Mouse (Mus musculus) stomach, postnatal 0 days (tissue): Measurements from ENCODE around the gene Slc25a30. TPM values are rescaled to one million over a fixed set of nuclear protein-coding genes. Genes with fewer than 3 reads are reported as not detected.

Source experiments
- ATAC-seq: fragments of 200-750 bp; cut with Nextera tagmentation; 2 replicates; pipeline ENCODE4 v1.8.0; 2017; ENCODE audit not compliant: low FRiP score, low TSS enrichment
- DNase-seq: peaks from one replicate; pipeline ENCODE4 v3.0.0-alpha.2; 2016; ENCODE audit warnings: low spot score
- H3K27ac ChIP-seq: fragments of 300-500 bp; sonication (generic); replicated peaks from 2 replicates; pipeline ENCODE4 v1.5.1; 2014; ENCODE audit warnings: mild to moderate bottlenecking, control low read depth
- H3K27me3 ChIP-seq: fragments of 300-500 bp; sonication (generic); 2 replicates; pipeline ENCODE4 v1.6.1; 2014; ENCODE audit warnings: low read length; ENCODE audit not compliant: control insufficient read depth, insufficient read depth
- H3K36me3 ChIP-seq: fragments of 300-500 bp; sonication (generic); 2 replicates; pipeline ENCODE4 v1.6.1; 2014; ENCODE audit warnings: low read length, mixed read lengths; ENCODE audit not compliant: control insufficient read depth, insufficient read depth
- H3K4me1 ChIP-seq: fragments of 300-500 bp; sonication (generic); replicated peaks from 2 replicates; pipeline ENCODE4 v1.6.1; 2014; ENCODE audit warnings: antibody characterized with exemption; ENCODE audit not compliant: control insufficient read depth, insufficient read depth
- H3K4me2 ChIP-seq: fragments of 300-500 bp; sonication (generic); replicated peaks from 2 replicates; pipeline ENCODE4 v1.6.1; 2014; ENCODE audit warnings: low read depth, mild to moderate bottlenecking, control low read depth, moderate library complexity
- H3K4me3 ChIP-seq: fragments of 300-500 bp; sonication (generic); 2 replicates; pipeline ENCODE4 v1.5.1; 2014; ENCODE audit warnings: low read depth, low read length, control low read depth
- H3K9ac ChIP-seq: fragments of 300-500 bp; sonication (generic); 2 replicates; pipeline ENCODE4 v1.6.1; 2014; ENCODE audit warnings: mild to moderate bottlenecking, low read length, control low read depth, mixed read lengths
- H3K9me3 ChIP-seq: fragments of 300-500 bp; sonication (generic); 2 replicates; pipeline ENCODE4 v1.6.1; 2016; ENCODE audit warnings: low read length; ENCODE audit not compliant: control insufficient read depth
- CTCF ChIP-seq: IDR thresholded peaks from 2 replicates; pipeline ENCODE4 v1.5.1; 2016; ENCODE audit warnings: antibody characterized with exemption, low read depth, mild to moderate bottlenecking, moderate library complexity
- EP300 ChIP-seq: optimal IDR thresholded peaks from 2 replicates; pipeline ENCODE3; 2016; ENCODE audit warnings: antibody characterized with exemption
- WGBS: fragments of 180-500 bp; shearing (Covaris S2); extraction: QIAGEN DNeasy Blood & Tissue Kit; methylation state at CpG from one replicate; pipeline ENCODE4 v1.1.7; 2014; 5-methylcytosine and 5-hydroxymethylcytosine counted together
- polyA plus RNA-seq: library from polyadenylated mRNA; unstranded; fragments of >200 nt; fragmentation: Nextera tagmentation; extraction: Ambion mirVana; gene quantifications from 2 replicates; pipeline ENCODE4 v1.2.1, GENCODE M21; 2015

The Slc25a30 gene
- polyA plus RNA-seq, 1 experiment from 2014 or later = 1.3 TPM

GRCm38 (mm10) chr14:75826851-75827410, 40.1 kb upstream of the Slc25a30 start:
- no peak for DNase-seq
- H3K27ac ChIP-seq = no peak overlapping the region
- no peak overlapping the region for H3K4me3 ChIP-seq
- H3K9ac ChIP-seq = no peak overlapping the region
- H3K4me2 ChIP-seq = no peak overlapping the region
- H3K9me3 ChIP-seq = no peaks in the 10 kb centered on the region
- WGBS = 49% methylated on average over 3 of the region's 3 CpGs
- H3K27me3 ChIP-seq = no peaks in the 10 kb centered on the region
- no peak for TF ChIP-seq EP300
- TF ChIP-seq CTCF = no peak
- no peak for ATAC-seq
- no peaks in the 10 kb centered on the region for H3K36me3 ChIP-seq
- peaks cover 5% of the 10 kb centered on the region; the same call in 1 of the 2 replicates for H3K4me1 ChIP-seq

GRCm38 (mm10) chr14:75820007-75820406, 33.2 kb upstream of the Slc25a30 start:
- 57% methylated on average over 5 of the region's 5 CpGs for WGBS
- no peak overlapping the region for H3K4me2 ChIP-seq
- no peak for TF ChIP-seq CTCF
- no peaks in the 10 kb centered on the region for H3K9me3 ChIP-seq
- ATAC-seq (peak; percentile 61), DNase-seq (peak; percentile 51)
- H3K4me1 ChIP-seq = no peaks in the 10 kb centered on the region
- no peak overlapping the region for H3K9ac ChIP-seq
- H3K36me3 ChIP-seq = no peaks in the 10 kb centered on the region
- H3K27me3 ChIP-seq = no peaks in the 10 kb centered on the region
- H3K4me3 ChIP-seq = no peak overlapping the region
- no peak overlapping the region for H3K27ac ChIP-seq

GRCm38 (mm10) chr14:75819341-75819740, 32.5 kb upstream of the Slc25a30 start:
- Histone ChIP-seq H3K27me3 (no peaks in the 10 kb centered on the region), H3K27ac (no peak overlapping the region), H3K4me2 (no peak overlapping the region), H3K36me3 (no peaks in the 10 kb centered on the region), H3K9me3 (no peaks in the 10 kb centered on the region), H3K4me1 (no peaks in the 10 kb centered on the region), H3K9ac (no peak overlapping the region), H3K4me3 (no peak overlapping the region)
- ATAC-seq (no peak), DNase-seq (no peak)
- 58% methylated on average over 2 of the region's 2 CpGs for WGBS
- TF ChIP-seq EP300 (no peak), CTCF (no peak)

- Histone ChIP-seq H3K9ac (no peak overlapping the region), H3K4me3 (no peak overlapping the region), H3K9me3 (no peaks in the 10 kb centered on the region), H3K36me3 (no peaks in the 10 kb centered on the region), H3K27ac (no peak overlapping the region), H3K27me3 (no peaks in the 10 kb centered on the region), H3K4me1 (no peaks in the 10 kb centered on the region), H3K4me2 (no peak overlapping the region)
- TF ChIP-seq CTCF (no peak), EP300 (no peak)
- DNase-seq (no peak), ATAC-seq (no peak)
- 75% methylated on average over 2 of the region's 2 CpGs for WGBS
These were observed 31.7 kb upstream of the Slc25a30 start for GRCm38 (mm10) chr14:75818528-75818927.

GRCm38 (mm10) chr14:75809931-75810330, 23.1 kb upstream of the Slc25a30 start:
- H3K4me2 ChIP-seq = no peak overlapping the region
- H3K4me3 ChIP-seq = no peak overlapping the region
- H3K36me3 ChIP-seq = no peaks in the 10 kb centered on the region
- no peak for TF ChIP-seq EP300
- TF ChIP-seq CTCF = no peak
- no peaks in the 10 kb centered on the region for H3K9me3 ChIP-seq
- ATAC-seq (no peak), DNase-seq (no peak)
- 85% methylated on average over 6 of the region's 6 CpGs for WGBS
- no peak overlapping the region for H3K27ac ChIP-seq
- no peak overlapping the region for H3K9ac ChIP-seq
- no peaks in the 10 kb centered on the region for H3K4me1 ChIP-seq
- H3K27me3 ChIP-seq = no peaks in the 10 kb centered on the region

- ATAC-seq = no peak
- TF ChIP-seq CTCF (no peak), EP300 (no peak)
- Histone ChIP-seq H3K4me1 (no peaks in the 10 kb centered on the region), H3K36me3 (no peaks in the 10 kb centered on the region), H3K9ac (no peak overlapping the region), H3K4me2 (no peak overlapping the region), H3K4me3 (no peak overlapping the region), H3K9me3 (no peaks in the 10 kb centered on the region), H3K27ac (no peak overlapping the region), H3K27me3 (no peaks in the 10 kb centered on the region)
- peak; percentile 41 for DNase-seq
- whole genome bisulfite sequencing = 67% methylated on average over 8 of the region's 8 CpGs
These were observed 21.0 kb upstream of the Slc25a30 start for GRCm38 (mm10) chr14:75807800-75808199.
